Mouse (Mus musculus): ENCODE measurements around the gene Naglu.

The Naglu gene

GRCm38 (mm10) chr11:101083083-101083697 is 13.4 kb downstream of the Naglu start:
- DNase-seq (ENCODE audit: low spot score in 2 of 2) = peak in 1 of 2 experiments; percentile 10

- peak in 1 of 2 experiments; percentile 14 for DNase-seq (ENCODE audit: low spot score in 2 of 2)
Observed at GRCm38 (mm10) chr11:101084246-101084645, 14.4 kb downstream of the Naglu start.

GRCm38 (mm10) chr11:101084811-101085210 is 15.0 kb downstream of the Naglu start:
- peak in 1 of 2 experiments; percentile 6 for DNase-seq (ENCODE audit: low spot score in 2 of 2)

- DNase-seq (ENCODE audit: low spot score in 2 of 2) = peak in 1 of 2 experiments; percentile 7
Observed at GRCm38 (mm10) chr11:101085617-101086322, 16.0 kb downstream of the Naglu start.

- peak in 1 of 2 experiments; percentile 8 for DNase-seq (ENCODE audit: low spot score in 2 of 2)
Observed at GRCm38 (mm10) chr11:101086323-101086674, 16.5 kb downstream of the Naglu start.

- peak; percentile 86 to 90 for DNase-seq (ENCODE audit: low spot score in 2 of 2)
Observed at GRCm38 (mm10) chr11:101086756-101087681, 17.2 kb downstream of the Naglu start, which contains the start of gene Mlx. Gene Mlx (plus strand): TSS chr11:101087277.

GRCm38 (mm10) chr11:101087682-101088055 is 17.9 kb downstream of the Naglu start:
- no peak for DNase-seq (ENCODE audit: low spot score in 2 of 2)

GRCm38 (mm10) chr11:101089931-101090330 is 20.1 kb downstream of the Naglu start:
- DNase-seq (ENCODE audit: low spot score in 2 of 2) = no peak

GRCm38 (mm10) chr11:101094930-101095313 is 25.1 kb downstream of the Naglu start:
- DNase-seq (ENCODE audit: low spot score in 2 of 2) = no peak

GRCm38 (mm10) chr11:101095314-101096024 is 25.7 kb downstream of the Naglu start, which contains the start of gene Psmc3ip:
Gene Psmc3ip (minus strand): TSS chr11:101095436.
- peak; percentile 92 to 93 for DNase-seq (ENCODE audit: low spot score in 2 of 2)

GRCm38 (mm10) chr11:101098231-101098630 is 28.4 kb downstream of the Naglu start:
- no peak for DNase-seq (ENCODE audit: low spot score in 2 of 2)

- DNase-seq (ENCODE audit: low spot score in 2 of 2) = no peak
Observed at GRCm38 (mm10) chr11:101103011-101103410, 33.2 kb downstream of the Naglu start.

- no peak for DNase-seq (ENCODE audit: low spot score in 2 of 2)
Observed at GRCm38 (mm10) chr11:101109351-101109750, 39.5 kb downstream of the Naglu start.

- DNase-seq (ENCODE audit: low spot score in 2 of 2) = no peak
Observed at GRCm38 (mm10) chr11:101110708-101111107, 40.9 kb downstream of the Naglu start.

GRCm38 (mm10) chr11:101111178-101111577 is 41.4 kb downstream of the Naglu start:
- no peak for DNase-seq (ENCODE audit: low spot score in 2 of 2)

GRCm38 (mm10) chr11:101112186-101112585 is 42.4 kb downstream of the Naglu start:
- DNase-seq (ENCODE audit: low spot score in 2 of 2) = no peak

GRCm38 (mm10) chr11:101115564-101115963 is 45.8 kb downstream of the Naglu start:
- DNase-seq (ENCODE audit: low spot score in 2 of 2) = no peak

- no peak for DNase-seq (ENCODE audit: low spot score in 2 of 2)
Observed at GRCm38 (mm10) chr11:101118105-101118504, 48.3 kb downstream of the Naglu start.

GRCm38 (mm10) chr11:101119131-101119760 is 49.4 kb downstream of the Naglu start:
- DNase-seq (ENCODE audit: low spot score in 2 of 2) = no peak

GRCm38 (mm10) chr11:101119761-101120544 is 50.1 kb downstream of the Naglu start, which contains the start of the genes Retreg3 and Tubg1:
Gene Retreg3 (minus strand): TSS chr11:101119893.
Gene Tubg1 (plus strand): TSS chr11:101119938.
- DNase-seq (ENCODE audit: low spot score in 2 of 2) = peak; percentile 98 to 99
